Mouse (Mus musculus): ENCODE measurements around the gene Enc1.

Enc1 gene

DNA sequence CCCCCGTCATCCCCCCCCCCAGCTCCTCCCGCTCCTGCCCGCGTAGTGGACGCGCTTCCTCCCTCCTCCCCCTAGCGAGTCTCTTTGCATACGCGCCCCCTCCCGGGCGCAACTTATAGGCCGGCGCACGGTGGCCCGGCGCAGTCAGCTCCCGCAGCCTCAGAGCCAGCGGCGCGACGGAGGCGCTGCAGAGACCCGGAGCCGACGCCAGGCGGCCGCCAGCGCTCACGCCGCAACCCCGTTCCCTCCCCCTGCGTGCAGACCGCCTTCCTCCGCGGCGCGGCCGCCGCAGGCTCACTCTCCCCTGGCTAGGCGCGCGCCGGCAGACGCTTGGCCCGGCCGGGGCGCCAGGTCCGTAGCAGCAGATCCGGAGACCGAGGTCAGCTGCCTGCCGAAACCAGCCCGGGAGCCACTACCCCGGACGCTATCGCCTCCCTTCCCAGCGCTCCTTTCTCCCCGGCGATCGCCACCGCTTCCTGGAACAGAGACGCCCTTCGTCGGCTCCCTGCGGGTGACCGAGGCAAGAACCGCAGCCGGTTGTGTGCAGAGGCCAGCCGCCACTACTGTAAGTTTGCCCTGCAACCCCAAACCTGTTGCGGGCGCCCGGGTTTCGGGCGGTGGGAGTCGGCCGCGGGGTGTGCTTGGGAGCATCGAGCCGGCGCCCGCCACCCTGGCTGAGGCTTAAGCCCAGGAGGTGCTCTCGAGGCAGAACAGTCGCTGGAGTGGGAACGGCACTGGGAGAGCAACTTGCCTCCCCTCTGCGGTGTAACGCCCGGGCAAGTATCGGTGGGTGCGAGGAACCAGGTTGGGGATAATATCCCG is at the start of gene Enc1:
TSS of gene Enc1 (plus strand) at position 141 of the 822 bp plus-strand sequence.
- 1% methylated on average over 89 of the region's 89 CpGs for WGBS

DNA sequence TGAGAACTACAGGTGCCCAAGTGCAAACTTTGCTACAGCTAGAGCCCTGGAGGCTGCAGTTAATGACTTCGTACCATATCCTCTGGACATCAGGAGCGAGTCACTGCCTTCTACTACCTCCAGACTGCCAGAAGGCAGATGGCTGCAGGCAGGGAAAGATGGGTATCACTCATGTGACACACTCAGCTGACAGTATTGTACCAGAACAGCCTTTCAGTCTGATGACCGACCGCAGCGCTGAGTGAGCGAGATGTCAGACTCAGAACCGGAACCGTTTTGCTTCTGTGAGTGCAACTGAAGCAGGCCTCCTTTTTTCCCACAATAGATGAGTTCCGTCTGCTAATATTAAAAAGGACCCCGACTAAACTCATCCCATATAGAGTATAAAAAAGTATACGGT is 48.3 kb upstream of the Enc1 start:
- 86% methylated on average over 11 of the region's 11 CpGs for WGBS

DNA sequence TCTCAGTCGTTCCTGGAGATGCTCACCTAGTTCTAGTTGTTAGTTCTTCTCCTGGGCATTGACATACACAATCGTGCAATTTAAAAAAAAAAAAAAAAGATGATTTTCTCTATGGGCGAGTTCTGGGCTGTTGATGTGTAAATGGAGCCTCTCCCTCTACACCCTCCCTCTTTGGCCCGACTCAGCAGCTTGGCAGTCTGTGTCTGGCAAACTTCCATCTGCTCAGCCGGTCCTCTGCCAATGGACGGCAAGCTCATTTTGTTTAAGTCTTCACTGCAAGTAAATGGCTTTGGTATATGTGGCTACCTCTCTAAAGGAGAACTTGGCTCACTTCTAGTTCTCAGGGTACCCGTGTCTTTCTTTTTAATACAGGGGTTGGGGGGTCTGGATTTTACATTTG is 47.5 kb upstream of the Enc1 start:
- WGBS: 24% methylated on average over 7 of the region's 7 CpGs

DNA sequence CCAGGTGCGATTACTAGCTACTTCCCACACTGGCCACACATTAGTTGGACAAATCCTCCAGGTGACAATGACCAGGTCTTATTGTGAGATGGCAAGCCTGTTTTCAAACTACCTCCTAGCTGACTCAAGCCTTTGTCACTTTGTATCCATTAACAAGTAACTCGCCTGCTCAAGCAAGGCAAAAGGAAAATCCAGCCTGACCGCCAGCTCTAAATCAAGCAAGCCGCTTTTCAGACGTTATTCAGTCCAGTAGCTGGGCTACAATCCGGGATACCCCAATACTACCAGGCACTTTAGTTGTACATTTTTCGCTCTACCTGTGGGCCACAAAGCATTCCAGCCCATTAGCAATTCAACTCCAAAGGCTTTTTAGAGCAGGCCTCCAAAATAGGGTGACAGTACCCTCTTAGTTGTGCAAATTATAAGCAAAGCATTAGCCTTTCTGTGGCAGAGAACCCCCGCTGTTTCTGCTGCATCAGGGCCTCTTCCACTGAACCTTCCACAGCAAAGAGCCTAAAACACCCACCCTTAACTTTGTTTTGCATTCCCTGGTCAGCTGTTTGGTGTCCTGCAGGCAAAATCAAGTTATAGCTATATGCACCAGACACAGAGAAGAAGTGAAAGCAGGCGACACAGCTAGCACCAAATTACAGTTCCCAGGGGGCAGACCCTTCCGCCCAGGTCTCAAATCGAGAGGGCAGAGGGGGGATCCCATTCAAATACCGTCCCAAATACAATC is 44.5 kb upstream of the Enc1 start:
- WGBS: 77% methylated on average over 12 of the region's 12 CpGs

DNA sequence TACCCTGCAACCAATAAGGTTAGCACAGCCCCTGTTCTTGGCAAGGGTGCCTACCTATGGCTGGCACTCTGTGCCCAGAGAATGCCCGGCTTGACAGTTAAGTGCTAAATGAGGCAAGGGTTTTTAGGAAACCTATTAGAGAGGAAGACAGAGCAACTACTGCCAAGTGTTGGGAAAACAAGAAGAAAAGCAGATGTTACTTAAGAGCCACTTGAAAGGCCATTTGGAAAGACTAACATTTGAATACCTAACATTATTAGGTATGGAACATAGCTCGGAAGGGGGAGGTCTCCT is 44.0 kb upstream of the Enc1 start:
- WGBS: 78% methylated on average over 2 of the region's 2 CpGs

DNA sequence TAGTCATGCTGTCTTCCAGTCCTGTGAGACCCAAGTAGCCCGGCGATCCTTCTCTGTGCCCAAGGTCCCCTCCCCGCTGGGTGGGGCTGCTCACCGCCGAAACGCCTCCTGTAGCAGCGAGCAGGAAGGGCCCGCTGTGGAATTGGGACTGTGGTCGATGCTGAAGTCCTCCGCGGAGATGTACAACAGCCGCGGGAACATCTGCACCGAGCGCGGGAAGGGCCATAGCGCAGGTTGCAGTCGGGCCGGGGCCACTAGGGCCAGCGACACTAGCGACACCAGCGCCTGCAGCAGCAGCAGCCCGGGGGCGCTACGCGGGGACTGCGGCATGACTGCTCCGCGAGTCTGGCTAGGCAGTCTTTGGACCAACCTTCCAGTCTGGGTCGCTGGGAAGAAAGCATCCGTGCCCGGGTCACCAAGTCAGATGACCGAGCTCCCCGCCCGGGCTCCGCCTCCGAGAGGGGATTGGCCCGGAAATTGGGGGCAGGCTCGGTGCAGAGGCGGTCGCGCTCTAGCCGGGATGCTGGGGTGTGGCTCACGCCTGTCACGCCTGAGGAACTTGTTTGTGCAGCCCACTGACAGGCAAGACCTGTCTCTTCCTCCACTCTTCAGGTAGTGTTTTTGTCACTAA is 42.9 kb upstream of the Enc1 start, which contains the start of gene Hexb:
TSS of gene Hexb (minus strand) at position 426 of the 631 bp plus-strand sequence.
- under 1% methylated on average over 45 of the region's 45 CpGs for WGBS

DNA sequence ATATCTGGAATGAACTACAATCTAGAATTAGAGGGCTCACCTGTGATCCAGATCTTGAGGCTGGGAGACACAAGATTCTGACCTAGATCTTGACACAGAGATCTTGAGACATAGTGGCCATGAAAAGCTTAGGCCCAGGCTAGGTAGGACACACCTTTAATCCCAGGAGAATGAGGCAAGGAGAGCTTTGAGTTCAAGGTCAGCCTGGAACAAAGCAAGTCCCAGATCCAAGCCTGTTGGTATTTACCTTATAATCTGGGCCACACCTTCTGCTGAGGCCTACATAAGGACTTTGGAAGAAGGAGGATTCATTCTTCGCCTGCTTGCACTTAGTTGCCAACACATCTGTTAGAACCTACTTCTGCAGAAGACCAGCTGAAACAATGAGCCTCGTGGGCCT is 41.8 kb upstream of the Enc1 start:
- 74% methylated on average over 2 of the region's 2 CpGs for WGBS

DNA sequence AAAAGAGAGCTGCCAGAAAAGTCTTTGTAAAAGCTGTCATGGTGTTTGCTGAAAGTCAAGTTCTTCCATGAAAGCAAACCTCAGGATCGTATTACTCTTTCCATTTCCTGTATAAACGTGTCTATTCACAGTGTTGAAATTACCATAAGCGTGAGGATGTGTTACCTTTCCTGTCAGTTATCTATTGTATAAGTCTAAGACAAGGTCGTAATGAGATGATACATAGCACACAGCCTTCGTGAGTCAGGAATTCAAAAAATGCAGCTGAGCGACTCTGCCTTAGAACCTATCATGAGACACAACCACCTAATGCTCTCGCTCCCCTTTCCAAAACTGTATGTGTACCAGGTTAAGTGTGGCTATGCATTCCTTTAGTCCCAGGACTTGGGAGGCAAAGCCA is 39.8 kb upstream of the Enc1 start:
- 80% methylated on average over 7 of the region's 7 CpGs for WGBS

DNA sequence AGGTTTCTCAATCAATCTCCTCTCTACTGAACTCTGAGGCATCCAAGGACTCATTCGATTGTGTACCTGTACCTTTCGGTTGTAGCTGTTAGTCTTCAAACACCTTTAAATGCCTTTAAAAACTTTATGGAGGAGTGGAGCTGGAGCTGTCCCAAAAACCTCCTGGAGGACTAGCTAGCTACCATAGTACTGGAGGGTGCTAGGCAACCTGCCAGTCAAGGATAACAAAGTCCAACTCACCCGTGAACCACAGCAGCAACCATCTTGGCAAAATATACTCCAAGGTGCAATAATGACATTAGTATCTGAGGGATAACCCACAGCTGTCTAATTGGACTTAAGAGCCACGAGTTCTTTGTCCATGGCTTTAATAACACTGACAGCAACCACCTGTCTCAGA is 39.0 kb upstream of the Enc1 start:
- 79% methylated on average over 4 of the region's 4 CpGs for WGBS

DNA sequence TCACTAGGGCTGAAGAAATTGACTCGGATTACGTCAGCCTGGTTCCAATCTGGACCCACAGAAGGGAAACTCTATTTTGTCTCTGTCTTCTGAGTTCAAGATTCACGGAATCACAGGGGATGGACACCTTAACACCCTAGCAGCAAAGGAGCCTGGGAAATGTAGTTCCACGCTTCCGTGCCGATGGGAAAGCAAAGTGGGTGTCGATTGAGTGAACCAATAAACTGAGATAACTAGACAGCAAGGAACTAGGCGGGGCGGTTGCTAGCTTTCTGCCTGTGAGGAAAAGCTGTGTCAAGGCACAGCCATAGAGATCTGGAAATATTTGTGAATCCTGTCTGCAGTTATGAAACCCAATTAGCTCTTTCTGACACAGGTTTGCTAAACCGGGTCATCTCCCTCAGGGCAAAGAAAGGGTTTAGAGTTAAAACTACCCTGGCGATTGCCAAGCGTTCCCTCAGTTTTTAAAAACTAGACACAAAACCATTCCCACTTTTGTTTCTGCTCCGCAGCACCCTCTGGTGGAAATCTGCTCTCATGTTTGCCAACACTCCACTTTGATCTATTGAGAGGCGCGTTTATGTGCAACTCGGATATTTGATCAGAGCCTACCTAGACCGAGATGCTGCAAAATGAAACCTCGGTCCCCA is 35.7 kb upstream of the Enc1 start:
- WGBS: 3% methylated on average over 18 of the region's 18 CpGs

DNA sequence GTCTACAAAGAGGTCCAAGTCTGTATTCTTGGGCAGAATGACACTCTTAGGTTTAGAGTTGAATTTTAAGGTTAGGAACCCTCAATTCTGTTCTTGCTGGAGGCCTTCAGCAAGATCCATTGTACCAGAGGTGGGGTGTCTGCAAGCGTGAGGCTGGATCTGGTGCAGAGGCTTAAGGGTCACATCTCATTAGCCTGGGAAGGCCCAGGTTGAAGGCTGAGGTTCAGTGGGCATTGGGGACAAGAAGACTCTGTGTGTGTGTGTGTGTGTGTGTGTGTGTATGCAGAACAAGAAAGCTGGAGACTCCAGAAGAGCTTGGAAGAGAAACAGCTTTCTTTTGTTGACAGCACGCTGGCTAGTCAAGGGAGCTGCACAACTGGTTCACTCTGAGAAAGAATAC is 34.9 kb upstream of the Enc1 start:
- WGBS: 84% methylated on average over 2 of the region's 2 CpGs

DNA sequence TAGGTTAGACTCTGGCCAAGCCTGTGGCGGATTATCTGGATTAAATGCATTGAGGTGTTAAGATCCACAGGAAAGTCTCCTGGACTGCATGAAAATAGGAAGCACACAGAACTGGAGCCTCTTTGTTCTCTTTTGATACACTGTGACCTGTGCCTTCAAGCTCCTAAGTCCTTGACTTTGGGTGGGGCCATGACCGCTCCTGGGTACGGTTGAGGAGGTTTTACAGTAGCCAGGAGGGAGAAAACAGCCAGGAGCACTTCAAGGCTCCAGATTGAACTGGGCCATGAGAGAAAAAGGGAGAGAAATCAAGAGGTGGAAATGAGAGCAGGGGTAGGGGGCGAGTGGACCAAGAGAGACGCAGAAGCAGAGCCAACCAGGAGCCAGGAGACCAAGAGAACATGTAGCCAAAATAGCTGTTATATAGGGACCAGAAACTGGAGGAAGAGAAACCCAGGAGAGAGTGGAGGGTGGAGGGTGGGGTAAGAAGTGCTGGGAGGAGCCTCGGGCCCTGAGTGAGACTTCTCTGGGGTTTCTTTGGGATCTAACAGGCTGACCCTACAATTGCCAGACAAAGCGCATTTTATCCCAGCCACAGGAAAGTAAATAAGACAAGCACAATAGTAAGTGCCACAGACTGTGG is 33.3 kb upstream of the Enc1 start:
- WGBS: 87% methylated on average over 7 of the region's 7 CpGs

DNA sequence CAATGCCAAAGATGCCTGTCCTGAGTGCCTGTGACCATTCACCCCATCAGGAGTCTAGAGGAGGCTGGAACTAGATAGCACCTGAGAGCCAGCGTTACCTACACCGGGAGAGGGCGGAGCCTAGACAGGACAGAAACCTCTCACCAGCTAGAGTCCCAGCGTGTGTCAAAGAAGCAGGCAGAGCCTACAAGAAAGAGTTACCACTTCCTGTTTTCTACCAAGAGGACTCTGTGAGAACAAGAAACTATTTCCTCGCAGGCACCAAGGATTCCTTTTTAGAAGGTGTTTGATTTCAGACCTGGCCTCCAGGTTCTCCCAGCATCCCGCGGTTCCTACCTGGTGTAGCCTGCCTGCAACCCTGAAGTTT is 32.8 kb upstream of the Enc1 start:
- WGBS: 69% methylated on average over 7 of the region's 7 CpGs

DNA sequence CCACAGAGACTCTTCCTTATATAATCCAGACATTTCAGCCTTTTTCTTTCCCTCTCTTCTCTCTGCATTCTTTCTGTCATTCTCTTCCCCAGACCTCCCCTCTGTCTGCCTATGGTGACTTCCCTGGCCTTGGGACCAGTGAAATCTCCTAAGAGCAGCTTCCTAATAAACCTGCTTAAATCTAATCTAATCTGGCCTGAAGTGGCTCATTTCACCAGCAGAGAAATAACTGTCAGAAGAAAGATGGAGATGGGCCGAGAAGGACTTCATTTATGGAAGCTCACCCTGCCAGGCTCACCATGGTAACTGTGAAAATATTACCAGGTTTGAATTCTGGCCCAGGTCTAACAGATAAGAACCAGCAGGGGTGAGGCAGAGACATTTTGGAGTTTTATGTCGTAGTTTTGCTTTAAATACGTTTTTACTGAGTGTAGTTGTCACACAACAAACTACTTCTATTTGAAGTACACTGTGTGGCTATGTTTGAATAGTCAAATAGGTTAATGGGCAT is 32.4 kb upstream of the Enc1 start:
- WGBS: 59% methylated on average over 3 of the region's 3 CpGs

DNA sequence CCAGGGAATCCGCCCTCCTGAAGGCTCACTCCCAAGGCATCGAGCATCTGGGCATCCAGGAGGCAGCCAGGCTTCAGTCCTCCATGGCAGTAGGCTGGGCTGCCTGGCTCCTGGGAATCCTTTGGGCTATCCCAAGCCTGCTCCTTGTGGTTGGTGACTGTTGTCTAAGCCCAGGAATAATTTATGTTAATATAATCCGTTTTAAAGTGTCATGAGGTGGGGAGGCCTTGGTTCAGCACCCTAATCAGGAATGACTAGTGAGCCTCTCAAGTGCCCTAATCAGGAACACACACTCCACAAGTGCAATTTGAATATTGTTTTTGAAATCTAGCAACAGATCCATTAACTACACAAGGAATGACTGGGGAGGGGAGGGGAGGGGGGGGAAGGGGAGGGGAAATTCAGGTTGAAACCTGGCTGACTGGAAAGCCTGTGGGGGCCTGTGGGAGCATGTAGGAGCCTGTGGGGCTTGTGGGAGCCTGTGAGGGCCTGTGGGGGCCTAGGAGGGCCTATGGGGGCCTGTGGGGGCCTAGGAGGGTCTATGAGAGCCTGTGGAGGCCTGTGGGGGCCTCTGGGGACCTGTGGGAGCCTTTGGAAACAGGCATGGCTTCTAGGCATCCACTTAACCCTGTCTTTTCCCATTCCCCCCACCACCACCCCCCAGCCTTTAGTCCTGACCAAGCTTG is 26.2 kb upstream of the Enc1 start:
- 72% methylated on average over 3 of the region's 3 CpGs for WGBS

DNA sequence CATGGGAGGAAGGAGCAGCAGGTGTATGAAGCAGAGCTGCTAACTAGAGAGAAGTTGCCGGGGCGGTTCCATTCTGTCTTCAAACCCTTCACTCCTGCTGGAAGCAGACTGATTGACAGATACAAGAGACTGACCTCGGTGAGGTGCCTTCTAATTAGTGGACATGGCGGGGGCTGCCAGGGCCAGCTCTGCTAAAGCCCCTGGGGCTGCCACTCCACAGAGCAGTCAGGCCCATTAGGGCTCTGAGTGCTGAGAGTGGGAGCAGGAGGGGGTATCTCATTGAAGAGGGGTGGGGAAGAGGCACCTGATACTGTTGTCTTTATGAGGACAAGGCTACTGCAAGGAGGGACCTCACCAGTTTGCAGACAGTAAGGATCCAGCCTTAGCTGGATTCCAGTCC is 25.3 kb upstream of the Enc1 start:
- 67% methylated on average over 4 of the region's 4 CpGs for WGBS

DNA sequence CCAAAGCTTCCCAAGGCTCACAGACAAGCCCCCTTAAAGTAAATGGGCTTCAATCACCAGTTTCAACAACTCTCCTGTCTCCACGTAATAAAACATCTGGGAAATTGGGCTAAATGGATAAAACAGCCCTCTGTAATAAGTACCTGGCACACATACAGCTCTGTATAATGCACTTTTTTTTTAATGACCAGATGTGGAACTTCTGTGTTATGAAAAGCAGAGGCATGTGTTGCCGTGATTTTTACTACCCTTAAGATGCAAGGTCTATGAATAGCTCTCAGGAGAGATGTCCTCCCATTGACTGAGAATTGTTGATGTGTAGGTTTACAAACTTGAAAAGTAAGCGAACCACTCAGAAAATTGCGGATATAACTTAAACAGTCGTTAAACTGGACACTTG is 24.7 kb upstream of the Enc1 start:
- 89% methylated on average over 5 of the region's 5 CpGs for WGBS

DNA sequence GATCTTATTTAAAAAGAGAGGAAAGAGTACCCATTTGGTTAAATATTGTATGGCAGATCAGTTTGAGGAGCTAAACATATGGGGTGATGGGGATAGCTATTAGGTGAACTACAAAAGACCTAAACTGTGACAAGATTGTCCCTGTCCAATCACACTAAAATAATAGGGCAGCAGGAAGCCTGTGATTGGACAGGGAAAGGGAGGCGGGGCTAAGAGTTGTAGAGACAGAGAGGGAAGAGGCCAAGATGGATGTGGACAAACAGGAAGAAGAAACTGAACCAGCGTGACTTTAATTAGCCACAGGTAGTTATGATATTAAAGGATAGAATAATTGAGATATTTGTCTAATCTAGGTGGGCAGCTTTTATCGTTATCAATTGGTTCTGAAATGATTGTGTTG is 20.9 kb upstream of the Enc1 start:
- WGBS: 90% methylated on average over 3 of the region's 3 CpGs

DNA sequence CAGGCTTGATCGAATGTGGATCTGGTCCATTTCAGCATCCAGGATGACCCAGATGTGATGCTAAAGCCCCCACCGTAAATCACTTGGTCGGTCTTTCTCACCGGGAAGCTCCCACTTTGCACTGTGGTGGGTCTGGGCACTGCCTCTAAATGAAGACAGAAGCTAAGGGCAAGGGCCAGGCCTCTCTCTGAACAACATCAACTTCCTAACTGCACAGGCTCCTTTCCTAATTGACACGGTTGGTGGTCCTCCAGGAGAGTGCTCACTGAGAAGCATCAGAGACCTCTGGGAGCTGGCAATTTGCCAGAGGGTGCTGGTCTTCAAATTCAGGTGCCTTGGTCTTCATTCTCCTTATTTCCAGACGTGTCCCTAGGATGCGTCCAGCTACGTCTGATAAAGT is 17.0 kb upstream of the Enc1 start:
- 91% methylated on average over 8 of the region's 8 CpGs for WGBS

DNA sequence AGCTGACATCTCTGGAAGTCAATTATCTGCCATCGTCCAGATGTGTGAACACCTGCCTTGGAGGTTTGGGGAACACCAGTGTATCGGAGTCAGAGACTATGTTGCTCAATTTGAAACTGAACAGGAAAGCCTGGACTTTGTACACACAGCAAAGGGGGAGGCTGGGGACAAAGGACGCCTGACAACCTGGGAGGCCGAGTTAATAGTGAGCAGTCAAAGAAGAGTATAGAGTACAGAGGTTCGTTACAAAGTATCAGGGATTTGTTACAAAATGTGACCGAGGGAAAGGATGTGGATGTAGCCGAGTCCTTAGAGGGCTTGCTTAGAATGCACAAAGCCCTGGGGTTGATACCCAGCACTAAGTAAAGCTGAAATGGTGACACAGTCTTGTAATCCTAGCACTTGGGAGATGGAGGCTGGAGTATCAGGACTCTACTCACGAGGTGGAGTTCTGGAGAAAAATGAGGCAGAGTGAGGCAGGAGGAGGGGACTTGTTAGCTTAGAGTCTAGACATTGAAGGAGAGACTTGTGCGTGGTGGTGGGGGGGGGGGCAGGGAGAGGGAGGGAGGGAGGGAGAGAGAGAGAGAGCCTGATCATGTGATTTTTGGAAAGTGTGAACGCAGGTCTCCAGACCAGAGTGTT is 16.4 kb upstream of the Enc1 start:
- WGBS: 78% methylated on average over 10 of the region's 10 CpGs

DNA sequence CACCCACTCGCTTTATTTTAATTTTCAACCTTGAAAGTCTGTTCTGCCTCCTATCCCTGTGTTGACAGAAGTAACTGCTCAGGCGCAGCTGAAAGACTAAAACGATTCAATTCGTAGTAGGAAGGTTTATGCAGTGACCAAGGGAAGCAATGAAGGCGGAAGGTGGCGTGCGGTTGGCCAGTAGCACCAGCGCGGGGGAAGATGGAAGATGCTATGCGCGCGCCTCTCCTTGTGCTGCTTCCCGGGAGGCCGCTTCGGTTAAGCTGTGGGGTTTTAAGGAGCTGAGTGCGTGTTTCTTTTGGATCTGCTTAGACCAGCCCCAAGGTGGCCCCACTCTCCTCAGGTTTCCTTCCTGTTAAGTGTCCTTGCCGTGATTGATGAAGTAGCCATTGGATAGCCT is 15.8 kb upstream of the Enc1 start:
- WGBS: 67% methylated on average over 17 of the region's 17 CpGs

Data from cerebral cortex, adult 2 months (tissue).